Mouse (Mus musculus): ENCODE measurements around the gene Scarf2. TPM values are rescaled to one million over a fixed set of nuclear protein-coding genes. Genes with fewer than 3 reads are reported as not detected.
A peak's percentile ranks its signal among the peaks of the same experiment; 100 is the strongest.

The Scarf2 gene
- total RNA-seq, 2 experiments from 2014 or later = 3.5 to 3.6 TPM

DNA sequence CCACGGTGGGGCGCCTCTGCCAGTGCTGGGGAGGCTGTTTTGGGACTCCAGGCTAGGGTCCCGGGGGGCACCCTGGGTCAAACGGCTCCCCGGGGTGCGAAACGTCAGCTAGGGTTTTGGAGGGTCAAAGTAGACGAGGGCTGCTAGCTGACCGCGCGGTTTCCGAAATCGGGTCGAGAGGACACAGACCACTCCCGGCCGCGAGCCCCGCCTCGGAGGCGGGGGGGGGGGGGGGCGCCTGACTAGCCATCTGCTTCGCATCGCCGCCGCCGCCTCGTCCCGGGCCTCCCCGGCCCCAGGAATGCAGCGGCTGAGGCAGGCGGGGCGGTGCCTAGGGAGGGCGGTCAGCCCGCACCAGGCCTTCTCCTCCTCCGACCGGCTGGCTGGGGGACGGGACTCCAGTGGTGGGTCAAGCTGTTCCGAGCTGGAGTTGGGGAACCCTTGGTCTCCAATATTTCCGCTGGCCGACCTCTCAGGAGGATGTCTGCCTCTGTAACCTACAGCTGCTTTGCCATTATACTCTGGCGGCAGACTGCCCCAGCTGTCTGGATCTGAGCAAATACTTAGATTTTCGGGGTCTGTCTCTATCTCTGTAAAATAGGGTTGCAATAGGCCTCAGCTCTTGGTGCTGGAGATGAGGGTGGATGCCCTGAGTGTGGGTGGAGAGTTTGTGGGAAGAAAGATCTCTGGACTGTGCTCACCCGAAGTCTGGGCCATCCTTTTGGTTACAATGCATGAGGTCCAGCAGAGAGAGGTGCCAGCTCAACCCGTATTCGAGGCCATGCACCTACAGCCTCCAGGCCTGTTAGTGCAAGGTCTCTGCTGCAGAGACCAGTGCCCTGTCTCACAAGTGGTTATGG is 1.5 kb downstream of the Scarf2 start:
- DNase-seq (ENCODE audit: low spot score in 2 of 2) = no peak

DNA sequence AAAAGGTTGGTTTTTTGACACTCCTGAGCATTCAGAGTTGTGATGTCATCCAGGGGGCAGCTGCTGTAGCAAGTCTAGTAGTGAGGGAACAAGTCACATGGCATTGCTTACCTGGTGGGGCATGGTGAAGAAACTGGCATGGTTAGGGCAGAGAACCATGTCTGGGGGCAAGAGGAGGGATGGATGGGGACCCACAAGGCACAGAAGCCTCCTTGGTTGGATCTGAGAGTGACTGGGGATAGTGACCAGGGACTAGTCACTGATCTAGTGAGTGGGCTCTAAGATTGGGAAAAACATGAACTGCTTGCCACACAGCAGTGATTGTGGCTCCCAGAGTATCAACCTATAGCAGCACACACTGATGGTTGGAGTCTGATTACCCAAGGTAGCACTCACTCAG is 2.5 kb downstream of the Scarf2 start:
- DNase-seq (ENCODE audit: low spot score in 2 of 2) = no peak

DNA sequence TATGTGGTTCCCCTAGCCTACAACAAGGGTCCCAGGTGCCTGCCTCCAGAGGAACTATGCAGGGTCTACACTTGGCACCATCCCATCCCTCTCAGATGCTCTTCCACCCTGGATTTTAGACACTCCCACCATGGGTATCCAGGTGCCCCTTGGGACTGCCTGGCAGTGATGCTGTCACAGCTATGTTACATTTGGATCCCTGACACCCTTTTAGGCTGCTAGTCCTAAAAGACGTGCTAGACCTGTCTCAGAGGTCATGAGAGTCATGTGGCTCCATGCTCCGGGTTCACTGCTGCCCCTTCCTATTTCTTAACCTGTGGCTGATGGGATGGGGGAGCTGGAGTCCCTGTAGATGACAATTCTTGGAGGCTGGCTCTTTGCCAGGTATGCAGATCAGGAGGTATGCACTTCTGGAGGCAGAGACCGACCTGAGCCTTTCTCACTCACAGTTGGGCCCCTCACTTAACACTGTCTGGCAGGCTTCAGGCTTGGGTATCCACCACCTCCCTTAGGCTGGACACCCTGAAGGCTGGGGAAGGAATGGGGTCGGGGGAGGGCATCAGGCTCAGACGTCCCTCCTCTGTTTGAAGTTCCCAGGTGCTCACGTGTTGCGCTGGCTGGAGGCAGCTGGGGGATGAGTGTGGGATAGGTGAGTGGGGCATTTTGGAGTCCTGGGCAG is 4.8 kb downstream of the Scarf2 start:
- DNase-seq (ENCODE audit: low spot score in 2 of 2) = no peak

DNA sequence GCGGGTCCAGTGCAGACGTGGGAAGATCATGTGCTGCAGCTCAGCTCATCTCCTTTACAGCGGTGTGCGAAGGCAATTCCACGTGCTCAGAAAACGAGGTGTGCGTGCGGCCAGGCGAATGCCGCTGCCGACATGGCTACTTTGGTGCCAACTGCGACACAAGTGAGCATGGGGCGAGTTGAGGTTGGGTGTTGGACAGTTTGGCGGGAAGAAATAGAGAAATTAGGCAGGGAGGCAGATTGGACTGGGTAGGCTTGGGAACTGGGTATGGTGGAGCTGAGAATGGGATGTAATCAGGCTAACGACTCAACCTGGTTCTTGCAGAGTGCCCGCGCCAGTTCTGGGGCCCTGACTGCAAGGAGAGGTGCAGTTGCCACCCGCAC is 5.4 kb downstream of the Scarf2 start:
- no peak for DNase-seq (ENCODE audit: low spot score in 2 of 2)

DNA sequence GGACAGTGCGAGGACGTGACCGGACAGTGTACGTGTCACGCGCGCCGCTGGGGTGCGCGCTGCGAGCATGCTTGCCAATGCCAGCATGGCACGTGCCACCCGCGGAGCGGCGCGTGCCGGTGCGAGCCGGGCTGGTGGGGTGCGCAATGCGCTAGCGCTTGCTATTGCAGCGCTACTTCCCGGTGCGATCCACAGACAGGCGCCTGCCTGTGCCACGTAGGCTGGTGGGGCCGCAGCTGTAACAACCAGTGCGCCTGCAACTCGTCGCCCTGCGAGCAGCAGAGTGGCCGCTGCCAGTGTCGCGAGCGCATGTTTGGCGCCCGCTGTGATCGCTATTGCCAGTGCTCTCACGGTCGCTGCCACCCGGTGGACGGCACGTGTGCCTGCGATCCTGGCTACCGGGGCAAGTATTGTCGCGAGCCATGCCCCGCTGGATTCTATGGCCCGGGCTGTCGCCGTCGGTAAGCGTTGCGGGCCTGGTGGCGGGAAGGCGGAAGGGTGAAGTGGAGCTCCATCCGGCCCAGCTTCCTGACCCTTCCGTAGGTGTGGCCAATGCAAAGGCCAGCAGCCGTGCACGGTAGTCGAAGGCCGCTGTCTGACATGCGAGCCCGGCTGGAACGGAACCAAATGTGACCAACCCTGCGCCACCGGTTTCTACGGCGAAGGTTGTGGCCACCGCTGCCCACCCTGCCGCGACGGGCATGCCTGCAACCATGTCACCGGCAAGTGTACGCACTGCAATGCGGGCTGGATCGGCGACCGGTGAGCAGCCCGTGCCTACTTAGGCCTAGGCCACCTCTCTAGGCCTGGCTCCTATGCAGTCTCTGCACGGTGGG is 6.0 kb downstream of the Scarf2 start:
- DNase-seq (ENCODE audit: low spot score in 2 of 2) = peak; percentile 45 to 47

DNA sequence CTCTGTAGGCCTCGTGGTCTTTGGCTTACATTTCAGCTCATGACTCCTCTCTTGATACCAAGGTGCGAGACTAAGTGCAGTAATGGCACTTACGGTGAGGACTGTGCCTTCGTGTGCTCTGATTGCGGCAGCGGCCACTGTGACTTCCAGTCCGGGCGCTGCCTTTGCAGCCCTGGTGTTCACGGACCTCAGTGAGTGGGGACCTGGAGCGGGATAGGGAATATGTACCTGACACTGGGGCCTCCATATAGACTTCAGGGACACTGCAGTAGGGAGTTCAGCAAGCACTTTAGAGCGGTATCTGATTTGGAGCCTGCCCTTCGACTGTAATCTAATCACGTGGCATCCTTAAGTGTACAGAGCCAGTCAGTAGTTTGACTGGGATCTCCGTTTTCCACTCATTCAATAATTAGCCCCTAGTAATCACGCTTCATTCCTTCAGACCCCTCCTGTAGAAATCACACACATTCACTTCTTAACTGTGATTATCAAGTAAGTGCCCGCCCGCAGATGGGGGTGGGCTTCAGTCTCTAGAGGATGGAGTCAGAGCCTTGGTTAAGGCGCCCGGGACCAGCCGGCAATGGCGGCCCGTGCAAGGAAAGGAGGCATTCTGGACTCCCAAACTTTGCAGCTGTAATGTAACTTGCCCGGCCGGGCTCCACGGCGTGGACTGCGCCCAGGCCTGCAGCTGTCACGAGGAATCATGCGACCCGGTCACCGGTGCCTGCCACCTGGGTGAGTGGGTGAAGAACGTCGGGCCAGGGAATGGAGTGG is 6.8 kb downstream of the Scarf2 start:
- DNase-seq (ENCODE audit: low spot score in 2 of 2) = no peak

DNA sequence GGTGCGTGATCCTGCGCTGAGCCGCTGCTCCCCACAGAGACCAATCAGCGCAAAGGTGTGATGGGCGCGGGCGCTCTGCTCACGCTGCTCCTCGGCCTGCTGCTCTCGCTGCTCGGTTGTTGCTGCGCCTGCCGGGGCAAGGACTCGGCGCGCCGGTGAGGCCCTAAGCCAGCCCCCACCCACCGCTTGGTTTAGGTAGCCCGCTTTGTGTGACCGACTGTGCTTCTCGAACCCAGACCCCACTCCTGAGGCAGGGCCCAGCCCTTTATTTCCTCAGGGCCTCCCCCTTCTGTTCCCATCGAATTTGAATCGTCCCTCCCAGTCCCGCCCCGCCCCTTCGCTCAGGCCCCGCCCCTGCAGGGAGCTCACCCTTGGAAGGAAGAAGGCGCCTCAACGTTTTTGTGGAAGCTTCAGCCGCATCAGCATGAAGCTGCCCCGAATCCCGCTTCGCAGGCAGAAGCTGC is 7.4 kb downstream of the Scarf2 start:
- DNase-seq (ENCODE audit: low spot score in 2 of 2) = no peak

DNA sequence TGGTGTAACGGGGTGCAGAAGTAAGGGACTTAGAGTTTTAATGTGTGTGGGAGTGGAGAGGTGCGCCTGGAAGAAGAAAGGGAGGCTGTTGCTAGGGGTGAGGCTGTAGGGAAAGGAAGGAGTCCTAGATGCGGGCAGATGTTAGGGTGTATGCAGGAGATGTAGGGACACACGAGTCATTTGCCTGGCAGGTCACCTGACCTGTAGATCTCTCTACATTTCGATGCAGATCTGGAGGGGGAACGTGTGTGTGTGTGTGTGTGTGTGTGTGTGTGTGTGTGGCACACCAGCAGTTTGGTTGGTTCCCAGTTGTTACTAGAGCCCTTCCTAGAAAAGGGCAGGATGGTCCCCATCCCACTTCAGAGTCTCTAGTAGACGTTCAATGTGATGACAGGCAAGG is 7.9 kb downstream of the Scarf2 start:
- DNase-seq (ENCODE audit: low spot score in 2 of 2) = no peak

DNA sequence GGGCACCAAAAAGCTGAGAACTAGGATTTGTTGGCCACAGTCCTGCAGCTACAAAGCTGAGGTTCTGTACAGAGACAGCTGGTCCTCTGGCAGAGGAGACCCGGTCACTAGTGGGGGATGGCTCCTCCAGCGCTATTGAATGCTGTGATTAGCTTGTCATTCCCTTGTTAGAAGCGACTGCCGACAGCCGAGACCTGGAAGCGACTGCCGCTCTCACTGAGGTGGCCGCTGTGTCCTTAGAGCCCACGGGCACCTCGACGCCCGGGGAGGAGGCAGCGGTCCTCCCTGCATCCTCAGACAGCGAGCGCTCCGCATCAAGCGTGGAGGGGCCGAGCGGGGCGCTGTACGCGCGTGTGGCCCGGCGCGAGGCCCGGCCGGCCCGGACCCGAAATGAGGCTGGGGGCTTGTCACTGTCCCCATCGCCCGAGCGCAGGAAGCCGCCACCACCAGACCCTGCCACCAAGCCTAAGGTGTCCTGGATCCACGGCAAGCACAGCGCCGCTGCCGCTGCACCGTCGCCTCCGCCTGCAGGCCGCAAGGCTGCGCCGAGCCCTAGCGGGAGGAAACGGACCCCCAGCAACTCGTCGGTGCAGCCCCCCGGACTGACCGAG is 9.6 kb downstream of the Scarf2 start:
- DNase-seq (ENCODE audit: low spot score in 2 of 2) = no peak

DNA sequence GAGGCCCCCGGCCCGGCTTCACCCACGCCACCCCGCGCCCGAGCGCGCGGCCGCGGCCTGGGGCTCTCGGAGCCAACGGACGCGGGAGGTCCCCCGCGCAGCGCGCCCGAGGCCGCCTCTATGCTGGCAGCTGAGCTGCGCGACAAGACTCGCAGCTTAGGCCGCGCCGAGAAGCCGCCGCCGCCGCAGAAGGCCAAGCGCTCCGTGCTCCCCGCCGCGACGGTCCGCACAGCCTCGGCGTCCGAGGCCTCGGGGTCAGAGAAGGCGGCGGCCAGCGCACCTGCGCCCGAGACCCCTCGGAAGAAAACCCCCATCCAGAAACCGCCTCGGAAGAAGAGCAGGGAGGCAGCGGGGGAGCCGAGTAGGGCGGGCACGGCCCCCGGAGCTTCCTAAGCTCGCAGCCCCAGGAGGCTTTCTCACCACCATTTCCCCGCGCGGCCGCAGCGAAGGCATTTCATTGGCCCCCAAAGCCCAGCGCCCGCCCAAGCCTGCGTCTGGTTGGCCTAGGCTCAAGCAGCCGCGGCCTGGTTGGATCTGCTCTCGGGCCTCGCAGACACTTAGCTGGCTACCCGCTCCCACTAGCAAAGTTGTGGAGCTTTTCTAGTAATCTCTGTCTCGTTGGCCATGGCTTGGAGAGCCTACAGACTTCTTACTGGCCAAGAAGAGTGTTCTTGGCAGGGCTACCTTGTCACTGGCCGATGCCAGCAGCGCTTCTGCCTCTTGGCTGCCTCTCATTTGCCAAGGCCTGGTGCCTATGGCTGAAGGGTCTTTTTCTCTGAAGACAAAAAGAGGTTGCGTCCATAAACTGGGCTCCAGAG is 10.3 kb downstream of the Scarf2 start:
- DNase-seq (ENCODE audit: low spot score in 2 of 2) = peak; percentile 82 to 90

DNA sequence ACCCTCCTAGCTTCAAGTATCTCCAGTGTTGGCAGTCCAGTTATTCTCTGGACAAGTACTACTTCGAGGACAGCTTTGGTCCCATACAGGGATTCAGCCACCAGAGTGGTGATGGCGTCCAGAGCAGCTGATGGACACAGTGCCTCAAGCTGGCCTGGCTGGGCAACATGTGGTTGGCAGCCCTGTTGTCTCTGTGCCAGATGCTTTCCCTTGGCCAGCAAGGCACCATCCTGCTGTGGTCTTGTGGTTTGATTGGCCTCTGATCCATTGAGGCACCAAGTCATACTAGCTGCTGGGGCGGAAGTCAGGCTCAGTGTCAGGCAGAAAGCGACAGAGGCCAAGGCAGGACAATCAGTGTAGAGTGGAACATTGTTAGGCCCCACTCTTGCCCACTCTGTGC is 12.0 kb downstream of the Scarf2 start:
- no peak for DNase-seq (ENCODE audit: low spot score in 2 of 2)

DNA sequence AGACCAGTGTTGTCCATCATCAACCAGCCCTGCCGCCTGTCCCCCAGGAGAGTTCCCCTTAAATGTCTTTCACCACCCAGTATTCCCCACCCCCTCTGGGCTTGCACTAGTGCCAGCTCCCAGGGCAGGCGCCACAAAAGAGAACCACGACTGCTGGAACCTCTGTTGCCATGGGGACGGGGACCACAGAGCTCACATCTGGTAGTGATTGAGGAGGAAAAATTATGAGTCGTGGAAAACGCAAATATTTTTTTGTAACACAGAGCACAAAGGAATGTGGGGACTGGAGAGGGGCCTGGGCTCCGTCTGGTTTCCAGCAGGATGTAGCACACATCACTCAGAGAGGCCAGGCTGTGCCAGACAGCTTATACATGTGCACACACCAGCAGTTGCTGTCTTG is 12.6 kb downstream of the Scarf2 start:
- no peak for DNase-seq (ENCODE audit: low spot score in 2 of 2)

DNA sequence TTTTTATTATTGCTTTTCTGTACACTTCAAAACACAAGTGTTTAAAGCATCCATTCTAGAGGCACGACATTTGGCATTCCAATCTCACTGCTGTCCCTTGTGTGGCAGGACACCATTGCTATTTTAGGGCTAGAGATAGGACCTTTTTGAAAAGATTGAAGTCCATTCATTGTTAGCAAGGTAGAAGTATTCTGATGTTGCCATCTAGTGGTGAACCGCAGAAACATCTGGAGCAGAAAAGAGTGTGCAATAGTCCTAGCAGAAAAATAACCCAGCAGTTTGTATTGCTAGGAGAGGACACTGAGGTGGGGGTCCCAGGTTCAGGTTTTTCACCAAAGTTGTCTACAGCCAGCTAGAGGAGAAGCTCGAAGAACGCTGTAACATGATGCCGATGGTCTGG is 15.0 kb downstream of the Scarf2 start:
- no peak for DNase-seq (ENCODE audit: low spot score in 2 of 2)

DNA sequence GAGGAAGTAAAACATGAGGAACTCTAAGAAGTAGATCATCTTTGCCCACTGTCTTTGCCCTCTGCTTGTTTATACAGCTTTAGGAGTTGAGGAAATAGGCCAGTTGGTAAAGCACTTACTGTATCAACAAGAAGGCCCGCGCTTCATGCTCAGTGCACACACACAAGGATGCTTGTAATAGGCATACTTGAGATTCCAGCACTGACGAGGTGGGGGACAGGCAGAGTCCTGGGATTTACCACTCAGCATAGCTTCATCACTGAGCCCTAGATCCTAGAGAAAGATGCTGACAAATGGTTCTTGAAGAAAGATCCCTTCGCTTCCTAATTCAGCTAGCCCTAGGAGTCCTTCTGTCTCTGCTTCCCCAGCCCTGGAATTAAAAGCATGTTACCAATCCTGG is 16.1 kb downstream of the Scarf2 start:
- no peak for DNase-seq (ENCODE audit: low spot score in 2 of 2)

DNA sequence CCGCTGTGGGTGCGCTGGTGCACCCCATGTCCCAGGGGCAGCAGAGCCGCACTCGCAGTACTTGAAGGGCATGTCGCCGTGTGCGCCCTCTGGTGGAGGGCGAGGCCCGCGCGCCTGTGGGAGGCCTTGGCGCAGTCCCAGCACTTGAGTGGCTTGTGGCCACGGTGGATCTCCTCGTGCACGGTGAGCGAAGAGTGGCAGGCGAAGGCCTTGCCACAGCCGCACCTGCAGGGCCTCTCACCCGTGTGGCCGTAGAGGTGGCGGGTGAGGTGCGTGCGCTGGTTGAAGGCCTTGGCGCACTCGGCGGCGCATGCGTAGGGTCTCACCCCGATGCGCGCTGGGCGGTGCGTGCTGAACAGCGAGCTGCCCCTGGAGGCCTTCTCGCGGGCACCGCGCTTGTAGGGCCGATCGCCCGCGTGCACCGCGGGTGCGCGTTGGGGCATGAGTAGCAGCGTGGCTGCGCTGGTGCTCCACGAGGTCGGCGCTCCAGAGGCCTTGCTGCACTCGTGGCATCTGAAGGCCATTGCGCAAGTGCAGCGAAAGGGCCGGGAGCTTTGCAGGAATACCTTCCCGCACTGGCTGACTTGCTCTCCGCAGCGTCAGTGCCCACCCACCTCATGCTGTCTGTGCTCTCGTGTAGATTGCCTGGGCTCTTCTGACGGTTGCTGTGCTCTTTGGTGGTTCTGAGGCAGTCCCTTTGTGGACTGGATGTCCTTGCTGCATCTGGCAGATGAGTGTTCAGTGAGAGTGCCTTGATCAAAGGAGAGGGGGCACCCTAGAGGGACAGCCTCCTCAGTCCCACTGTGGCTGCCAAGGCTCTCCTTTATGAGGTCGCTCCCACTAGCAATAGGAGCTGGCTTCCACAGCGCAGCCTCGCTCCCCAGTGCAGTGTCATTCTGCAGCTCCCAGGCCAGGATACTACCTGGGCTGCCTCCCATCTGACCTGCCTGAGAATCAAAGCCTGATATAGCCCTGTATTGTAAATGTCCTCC is 18.6 kb downstream of the Scarf2 start:
- DNase-seq (ENCODE audit: low spot score in 2 of 2) = peak; percentile 43 to 55

DNA sequence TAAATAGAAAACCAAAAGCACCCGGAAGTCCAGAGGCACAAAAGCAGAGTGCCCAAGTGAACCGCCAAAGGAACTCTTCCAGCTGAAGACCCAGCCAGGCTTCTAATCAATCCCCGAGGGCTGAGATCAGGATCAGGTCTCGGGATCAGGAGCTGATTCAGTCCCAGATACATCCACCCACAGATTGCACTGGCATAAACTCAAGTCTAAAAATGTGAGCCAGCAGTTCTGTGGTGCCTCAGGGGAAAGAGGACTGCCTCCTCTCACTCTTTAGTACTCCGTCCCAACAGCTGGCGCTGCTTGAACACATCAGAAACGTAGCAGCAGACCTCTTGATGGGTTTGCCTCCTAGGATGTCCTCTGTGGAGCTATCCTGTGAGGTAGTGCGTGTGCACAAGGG is 19.4 kb downstream of the Scarf2 start:
- DNase-seq (ENCODE audit: low spot score in 2 of 2) = no peak

DNA sequence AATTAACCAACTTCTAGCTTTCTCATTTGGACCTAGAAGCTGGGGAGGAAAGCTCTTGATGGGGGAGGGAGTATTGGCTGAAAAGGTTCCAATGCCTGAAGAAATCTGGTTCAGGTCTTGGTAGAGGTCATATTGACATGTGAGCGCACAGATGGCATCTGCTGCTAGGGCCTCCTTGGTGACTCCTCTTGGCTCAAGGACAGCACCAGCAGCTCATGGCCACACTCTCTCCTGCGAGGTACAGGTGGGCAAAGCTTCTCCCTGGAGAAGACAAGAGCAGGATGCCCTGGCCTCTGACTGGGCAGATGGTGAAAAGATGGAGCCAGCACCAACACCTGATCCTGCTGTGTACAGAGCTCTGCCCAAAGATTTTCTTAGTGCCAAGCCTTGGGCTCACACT is 29.4 kb downstream of the Scarf2 start:
- DNase-seq (ENCODE audit: low spot score in 2 of 2) = no peak

DNA sequence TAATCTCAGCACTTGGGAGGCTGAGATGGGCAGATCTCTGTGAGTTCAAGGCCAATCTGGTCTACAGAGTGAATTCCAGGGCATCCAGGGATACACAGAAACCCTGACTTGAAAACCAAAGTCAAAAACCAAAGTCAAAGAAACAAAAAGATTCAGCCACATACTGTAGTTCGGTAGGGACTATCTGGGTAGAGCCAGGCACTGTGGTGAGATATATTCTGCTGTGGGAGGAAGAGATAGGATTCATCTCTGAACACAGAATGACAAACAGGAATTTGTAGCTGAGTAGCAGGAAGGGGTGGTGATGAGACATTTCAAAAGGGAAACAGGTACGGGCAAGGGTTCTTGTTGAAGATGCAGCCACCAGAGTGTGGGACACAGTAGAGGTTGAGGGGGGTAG is 31.1 kb downstream of the Scarf2 start:
- no peak for DNase-seq (ENCODE audit: low spot score in 2 of 2)

All from left cerebral cortex, adult 18-20 months (tissue).